Mouse (Mus musculus) B cell, adult 67 days (primary cell): ENCODE results near the gene Qdpr. TPM values are rescaled to one million over a fixed set of nuclear protein-coding genes. Genes with fewer than 3 reads are reported as not detected.

Experiments
- total RNA-seq, 2 experiments: library from RNA; stranded (reverse); gene quantifications; 4 replicates each; pipeline ENCODE4 v1.2.4; 2023

Gene Qdpr
- total RNA-seq, result 10 to 100 TPM; 30.0 to 37.5 TPM

DNA sequence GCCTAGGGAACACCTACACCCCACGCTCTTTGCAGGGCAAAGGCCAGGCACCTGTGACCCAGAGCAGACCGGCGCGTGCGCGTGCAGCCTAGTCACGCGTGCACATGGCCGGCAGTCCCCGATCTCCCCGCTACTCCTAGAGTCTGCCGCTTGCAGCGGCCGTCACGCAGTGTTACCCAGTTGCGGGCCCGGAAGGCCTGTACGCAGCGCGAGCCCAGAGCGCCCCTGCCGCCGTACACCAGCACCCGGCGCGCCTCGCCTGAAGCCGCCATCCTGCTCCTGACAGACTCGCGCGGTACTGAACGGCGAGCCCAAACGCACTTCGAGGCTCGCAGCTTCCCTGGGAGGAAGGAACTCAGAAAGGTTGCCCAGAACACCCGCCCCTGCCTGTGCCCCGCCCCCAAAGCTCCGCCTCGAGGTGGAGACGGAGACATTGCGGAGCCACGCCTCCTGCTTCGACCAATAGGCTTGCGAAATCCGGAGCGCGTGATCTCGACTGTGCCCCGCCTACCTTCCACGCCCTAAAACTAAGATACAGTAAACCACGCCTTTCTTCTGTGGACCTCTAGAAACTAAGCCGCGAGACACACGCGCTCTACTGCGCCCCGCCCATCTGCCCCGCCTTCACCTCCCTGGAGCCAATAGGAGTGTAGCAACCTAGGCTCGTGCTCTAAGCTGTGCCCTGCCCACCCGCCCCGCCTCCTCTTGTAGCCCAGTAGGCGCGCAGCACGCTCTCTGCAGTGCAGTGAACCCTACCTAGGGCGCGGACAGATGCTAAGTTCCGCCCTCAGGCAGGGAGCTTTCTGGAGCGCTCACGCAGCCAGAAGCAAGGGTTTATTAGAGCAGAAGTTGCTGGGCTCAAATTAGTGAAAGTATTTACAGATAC, at the start of gene Qdpr:
Gene Qdpr, minus strand, starts transcription at position 406 of the 886 bp plus-strand sequence.

GRCm38 (mm10) chr5:45493191-45494092, 43.4 kb upstream of the Qdpr start, which contains the start of gene Lap3:
Gene Lap3, plus strand, starts transcription at chr5:45493374.

DNA sequence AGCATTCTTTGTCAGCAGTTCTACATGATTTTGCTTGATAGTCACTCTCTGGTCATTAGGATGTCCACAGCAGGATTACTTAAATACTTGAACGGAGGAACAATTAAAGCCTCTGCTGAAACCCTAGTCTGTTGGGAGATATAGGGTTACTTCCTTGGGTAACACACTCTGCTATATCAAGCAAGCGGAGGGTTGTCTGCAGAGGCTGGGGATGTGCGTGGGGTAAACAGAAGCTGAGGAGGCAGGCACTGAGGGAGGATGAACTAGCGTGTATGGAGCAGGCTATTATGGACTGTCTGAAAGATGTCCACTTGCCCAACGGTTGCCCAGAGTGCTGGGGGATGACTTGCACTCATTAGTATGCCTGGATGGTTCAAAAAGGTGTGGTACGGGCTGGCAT, 3.4 kb upstream of the Qdpr start, which contains the start of gene Clrn2:
Gene Clrn2, plus strand, starts transcription at position 301 of the 400 bp plus-strand sequence.

Other genes starting within 250 kb of the Qdpr start
- not detected for gene Clrn2, start 3.5 kb upstream of the Qdpr start, total RNA-seq
- 10 to 100 TPM; 16.7 to 24.8 TPM for gene Lap3, start 43.1 kb upstream of the Qdpr start, total RNA-seq
- 100 to 1,000 TPM in 1 of 2 experiments, 10 to 100 TPM in 1; 90.2 to 111 TPM for gene Med28, start 70.0 kb upstream of the Qdpr start, total RNA-seq
- gene Fam184b, start 189.4 kb upstream of the Qdpr start, total RNA-seq, result not detected
- 1 to 10 TPM; 1.3 to 2.3 TPM for gene Ncapg, start 219.7 kb upstream of the Qdpr start, total RNA-seq